Mouse (Mus musculus) MEL (cell line): ENCODE data around the gene Magel2. TPM values are rescaled to one million over a fixed set of nuclear protein-coding genes. Genes with fewer than 3 reads are reported as not detected.

ENCODE experiments used
- DNase-seq: peaks from one replicate; pipeline ENCODE4 v3.0.0; 2011; ENCODE audit warnings: low read depth, low spot score
- H3K27ac ChIP-seq: 2 replicates; pipeline ENCODE4 v1.5.1; 2012; ENCODE audit warnings: low read depth, mild to moderate bottlenecking, control low read depth, low read length, moderate library complexity; ENCODE audit not compliant: control insufficient read depth
- H3K27me3 ChIP-seq, 2 experiments: fragments of 150-350 bp in 1 of 2; sonication (generic) in 1 of 2; 2 replicates each; pipeline ENCODE4 v1.6.1; 2012; ENCODE audit warnings: low read length in 2 of 2, mild to moderate bottlenecking in 2 of 2, improper control_type of control experiment in 1 of 2, moderate library complexity in 1 of 2; ENCODE audit not compliant: insufficient read depth in 2 of 2, control insufficient read depth in 1 of 2
- H3K36me3 ChIP-seq, 2 experiments: 2 replicates each; pipeline ENCODE4 v1.6.1; 2012 to 2014; ENCODE audit warnings: low read length in 2 of 2, improper control_type of control experiment in 1 of 2, inconsistent platforms in 1 of 2, mild to moderate bottlenecking in 1 of 2; ENCODE audit not compliant: insufficient read depth in 2 of 2, control insufficient read depth in 1 of 2
- H3K4me1 ChIP-seq, 2 experiments: fragments of 150-350 bp in 1 of 2; sonication (generic) in 1 of 2; 2 replicates each; pipeline ENCODE4 v1.6.1; 2012; ENCODE audit warnings: low read length in 2 of 2, improper control_type of control experiment in 1 of 2, mild to moderate bottlenecking in 1 of 2; ENCODE audit not compliant: insufficient read depth in 2 of 2, control insufficient read depth in 1 of 2
- H3K4me3 ChIP-seq, 2 experiments: fragments of 150-350 bp in 1 of 2; sonication (generic) in 1 of 2; 2 replicates each; pipeline ENCODE4 v1.5.1; 2012; ENCODE audit warnings: low read depth in 2 of 2, low read length in 2 of 2, mild to moderate bottlenecking in 2 of 2, moderate library complexity in 2 of 2, control low read depth in 1 of 2, improper control_type of control experiment in 1 of 2; ENCODE audit not compliant: control insufficient read depth in 1 of 2, insufficient read depth in 1 of 2
- H3K79me2 ChIP-seq: 2 replicates; pipeline ENCODE4 v1.6.1; 2012; ENCODE audit warnings: mild to moderate bottlenecking, low read length, moderate library complexity; ENCODE audit not compliant: control insufficient read depth, poor library complexity, insufficient read depth
- H3K9ac ChIP-seq: 2 replicates; pipeline ENCODE4 v1.6.1; 2012; ENCODE audit warnings: low read depth, mild to moderate bottlenecking, control low read depth, low read length, moderate library complexity; ENCODE audit not compliant: control insufficient read depth, poor library complexity, severe bottlenecking
- H3K9me3 ChIP-seq: fragments of 150-350 bp; sonication (generic); replicated peaks from 2 replicates; pipeline ENCODE4 v1.6.1; 2012; ENCODE audit warnings: mild to moderate bottlenecking, low read length, improper control_type of control experiment, moderate library complexity; ENCODE audit not compliant: insufficient read depth
- CHD1 ChIP-seq: IDR thresholded peaks from 2 replicates; pipeline ENCODE4 v1.6.1; 2012; ENCODE audit warnings: low read depth, mild to moderate bottlenecking, inconsistent platforms, low read length, improper control_type of control experiment
- E2F4 ChIP-seq: IDR thresholded peaks from 2 replicates; pipeline ENCODE4 v1.6.1; 2011; ENCODE audit warnings: low read depth, low read length, improper control_type of control experiment, borderline replicate concordance
- GABPA ChIP-seq: IDR thresholded peaks from 2 replicates; pipeline ENCODE4 v1.6.1; 2012; ENCODE audit warnings: low read depth, mild to moderate bottlenecking, inconsistent platforms, low read length, improper control_type of control experiment, moderate library complexity
- HCFC1 ChIP-seq: IDR thresholded peaks from 2 replicates; pipeline ENCODE4 v1.6.1; 2012; ENCODE audit warnings: low read depth, mild to moderate bottlenecking, inconsistent platforms, low read length, improper control_type of control experiment, moderate library complexity
- MEF2A ChIP-seq: IDR thresholded peaks from 2 replicates; pipeline ENCODE4 v1.6.1; 2014; ENCODE audit warnings: low read depth, mild to moderate bottlenecking, inconsistent platforms, low read length, improper control_type of control experiment; ENCODE audit not compliant: poor library complexity, insufficient replicate concordance, severe bottlenecking; ENCODE audit errors: extremely low read depth
- MYC ChIP-seq: IDR thresholded peaks from 2 replicates; pipeline ENCODE4 v1.6.1; 2011; ENCODE audit warnings: low read depth, mild to moderate bottlenecking, low read length, improper control_type of control experiment, moderate library complexity
- NELFE ChIP-seq: IDR thresholded peaks from 2 replicates; pipeline ENCODE4 v1.6.1; 2011; ENCODE audit warnings: low read depth, low read length, improper control_type of control experiment
- NRF1 ChIP-seq: IDR thresholded peaks from 2 replicates; pipeline ENCODE4 v1.6.1; 2014; ENCODE audit warnings: low read depth, mild to moderate bottlenecking, inconsistent platforms, low read length, improper control_type of control experiment, moderate library complexity; ENCODE audit not compliant: poor library complexity, insufficient read depth, severe bottlenecking
- RCOR1 ChIP-seq: IDR thresholded peaks from 2 replicates; pipeline ENCODE4 v1.6.1; 2012; ENCODE audit warnings: low read depth, mild to moderate bottlenecking, inconsistent platforms, low read length, improper control_type of control experiment
- TCF12 ChIP-seq: IDR thresholded peaks from 2 replicates; pipeline ENCODE4 v1.6.1; 2014; ENCODE audit warnings: low read depth, mild to moderate bottlenecking, inconsistent platforms, low read length, improper control_type of control experiment, moderate library complexity
- USF1 ChIP-seq: IDR thresholded peaks from 2 replicates; pipeline ENCODE4 v1.6.1; 2014; ENCODE audit warnings: low read depth, mild to moderate bottlenecking, inconsistent platforms, low read length, improper control_type of control experiment, moderate library complexity
- ZC3H11A ChIP-seq: IDR thresholded peaks from 2 replicates; pipeline ENCODE4 v1.6.1; 2012; ENCODE audit warnings: low read depth, mild to moderate bottlenecking, inconsistent platforms, low read length, improper control_type of control experiment
- ZKSCAN1 ChIP-seq: IDR thresholded peaks from 2 replicates; pipeline ENCODE4 v1.6.1; 2012; ENCODE audit warnings: low read depth, mild to moderate bottlenecking, inconsistent platforms, low read length, improper control_type of control experiment, moderate library complexity
- ZMIZ1 ChIP-seq: IDR thresholded peaks from 2 replicates; pipeline ENCODE4 v1.6.1; 2012; ENCODE audit warnings: low read depth, mild to moderate bottlenecking, inconsistent platforms, low read length, improper control_type of control experiment, moderate library complexity
- ZNF384 ChIP-seq: IDR thresholded peaks from 2 replicates; pipeline ENCODE4 v1.6.1; 2012; ENCODE audit warnings: low read depth, mild to moderate bottlenecking, inconsistent platforms, low read length, improper control_type of control experiment
- polyA plus RNA-seq, 2 experiments: library from polyadenylated mRNA; stranded (reverse) in 1 of 2; unstranded in 1 of 2; fragments of >175 nt in 1 of 2; fragments of >200 nt in 1 of 2; gene quantifications; 2 replicates each; pipeline versions ENCODE4 v1.2.1 to v1.2.4; 2012; ENCODE audit warnings: low replicate concordance in 2 of 2, low read depth in 1 of 2; ENCODE audit not compliant: insufficient read length in 2 of 2, insufficient read depth in 1 of 2, missing spikeins in 1 of 2
- total RNA-seq: library from RNA; depleted of rRNA; stranded (reverse); fragments of 300-350 nt; gene quantifications from 2 replicates; pipeline ENCODE4 v1.2.3, GENCODE M21; 2012

Magel2 gene
- total and polyA plus RNA-seq, 3 experiments: not detected

DNA sequence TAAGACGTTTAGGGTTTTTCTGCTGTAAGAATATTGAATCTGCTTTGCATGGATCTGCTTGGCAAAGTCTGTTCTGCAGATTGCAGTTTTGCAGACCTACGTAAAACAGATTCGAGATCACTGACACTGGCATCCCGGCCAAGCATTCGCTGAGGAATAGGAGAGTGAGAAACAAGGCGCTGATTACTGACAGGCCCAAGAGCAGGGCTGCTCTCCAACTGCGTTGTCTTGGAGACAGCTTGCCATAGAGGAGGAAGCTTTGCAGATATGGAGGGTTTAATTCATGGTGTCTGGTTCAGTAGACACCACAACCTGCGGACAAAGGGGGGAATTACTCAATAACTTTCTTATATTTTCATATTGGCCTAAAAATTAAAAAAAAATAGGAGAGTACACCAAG lies 25.5 kb upstream of the Magel2 start:
- Histone ChIP-seq H3K9ac (no peak overlapping the region), H3K36me3 (no peaks in the 10 kb centered on the region), H3K4me3 (no peak overlapping the region)
- TF ChIP-seq MEF2A (no peak), CHD1 (no peak), ZKSCAN1 (no peak), USF1 (no peak), ZNF384 (no peak), TCF12 (no peak), GABPA (no peak), HCFC1 (no peak), ZMIZ1 (no peak), E2F4 (no peak), MYC (no peak), RCOR1 (no peak)
- TF ChIP-seq, all 39 proteins: peak for 0
- Histone ChIP-seq H3K4me1 (no peaks in the 10 kb centered on the region), H3K79me2 (no peaks in the 10 kb centered on the region), H3K27ac (no peak overlapping the region), H3K27me3 (no peaks in the 10 kb centered on the region), H3K9me3 (no peaks in the 10 kb centered on the region)
- DNase-seq: no peak

DNA sequence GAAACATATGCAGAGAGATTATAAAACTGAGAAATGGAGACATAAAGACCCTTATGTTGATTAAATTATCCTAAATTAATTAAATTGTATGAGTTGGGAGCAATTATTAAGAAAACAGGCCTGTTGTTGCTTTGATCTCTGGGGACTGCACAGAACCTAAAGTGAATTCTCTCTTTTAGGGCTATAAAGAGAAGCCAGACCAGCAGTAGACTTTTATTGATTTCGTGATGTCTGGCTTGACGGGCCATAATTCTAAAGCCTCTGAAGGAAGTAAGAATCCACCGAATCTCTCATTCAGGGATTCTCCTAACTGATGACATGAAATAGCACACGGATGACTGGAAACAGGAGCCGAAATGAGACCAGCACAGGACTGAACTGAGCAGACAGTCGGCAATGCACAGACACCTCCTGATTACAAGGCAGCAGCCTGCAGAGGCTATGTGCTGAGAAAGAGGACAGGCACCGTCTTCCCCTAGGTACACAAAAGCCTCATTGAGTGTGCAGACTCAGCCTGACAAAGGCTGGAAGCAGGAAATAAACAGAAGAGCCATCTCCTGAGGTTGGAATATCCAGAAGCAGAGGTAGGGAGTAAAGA lies 11.7 kb upstream of the Magel2 start:
- Histone ChIP-seq H3K36me3 (no peaks in the 10 kb centered on the region), H3K4me3 (no peak overlapping the region), H3K79me2 (no peaks in the 10 kb centered on the region), H3K9ac (no peak overlapping the region), H3K9me3 (no peaks in the 10 kb centered on the region), H3K27ac (no peak overlapping the region), H3K27me3 (no peaks in the 10 kb centered on the region), H3K4me1 (no peaks in the 10 kb centered on the region)
- DNase-seq: no peak
- TF ChIP-seq NELFE (no peak), ZC3H11A (no peak), HCFC1 (no peak), USF1 (no peak), GABPA (no peak), NRF1 (no peak)
